ENCODE assay signal across 18 mouse cellular contexts in the genomic region with DNA sequence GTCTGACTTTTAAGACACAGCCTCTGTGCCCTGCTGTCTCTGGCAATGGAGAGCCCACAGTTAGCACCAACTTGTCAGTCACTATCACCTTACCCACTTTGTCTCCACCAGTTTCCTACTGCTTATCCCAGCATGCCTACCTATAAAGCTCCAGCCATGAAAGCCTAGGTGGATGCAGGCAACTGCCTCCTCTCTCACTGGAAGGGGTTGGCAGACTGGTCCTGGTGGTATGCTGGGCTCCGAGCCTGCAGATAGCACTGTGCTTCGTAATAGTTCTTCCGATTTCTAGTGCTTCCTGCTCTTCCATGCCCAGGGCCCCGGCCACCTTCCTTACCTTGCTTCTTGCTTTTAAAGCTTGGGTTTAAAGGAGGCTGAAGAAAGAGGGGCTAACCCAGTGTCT. TPM values are rescaled to one million over a fixed set of nuclear protein-coding genes. Genes with fewer than 3 reads are reported as not detected.
"Had no signal": no experiment of that assay in that cellular context is flagged by ENCODE, and none has a peak within 500 bp of the region (broad histone marks: within the 10 kb centered on the region; RNA-seq: fewer than 3 reads in every experiment).

No protein-coding gene starts in this region.

- H3K9me3 ChIP-seq: liver, embryonic 13.5 days; midbrain, embryonic 12.5 days; neural tube, embryonic 13.5 days; stomach, embryonic 15.5 days had no signal

- H3K36me3 ChIP-seq: liver, embryonic 13.5 days; stomach, embryonic 15.5 days had no signal

- ATAC-seq: midbrain, embryonic 16.5 days had no signal

- H3K4me2 ChIP-seq: liver, embryonic 13.5 days; midbrain, embryonic 12.5 days; neural tube, embryonic 13.5 days; stomach, embryonic 15.5 days had no signal

- H3K9ac ChIP-seq: liver, embryonic 13.5 days; midbrain, embryonic 12.5 days; neural tube, embryonic 13.5 days; stomach, embryonic 15.5 days had no signal

- H3K4me3 ChIP-seq: liver, embryonic 13.5 days; midbrain, embryonic 12.5 days; myocyte; neural tube, embryonic 13.5 days; stomach, embryonic 15.5 days had no signal

- H3K27me3 ChIP-seq: liver, embryonic 13.5 days; midbrain, embryonic 12.5 days; neural tube, embryonic 13.5 days; stomach, embryonic 15.5 days had no signal

- H3K4me1 ChIP-seq: liver, embryonic 13.5 days; midbrain, embryonic 12.5 days had no signal

- H3K27ac ChIP-seq: liver, embryonic 13.5 days; midbrain, embryonic 12.5 days; neural tube, embryonic 13.5 days; stomach, embryonic 15.5 days had no signal

- DNase-seq: kidney, postnatal 4 days; liver, embryonic 13.5 days; lung, adult 2 months; lung, postnatal 14 days; lung, postnatal 4 days; retina, postnatal 1 day; right cerebral cortex, postnatal 25 days; spleen, adult 18-20 months; thymus, postnatal 25 days had no signal

RNA-seq across cellular contexts. Expression of a gene that starts 26.0 kb away (rescaled TPM):
- total RNA-seq: megakaryocyte progenitor cell, adult 5-6 weeks; megakaryocyte-erythroid progenitor cell, adult 5-6 weeks; monocyte, adult 5-6 weeks; neutrophil, adult 5-6 weeks had no signal
